Mouse (Mus musculus) c-Kit-positive CD71-negative TER-119-negative erythroid progenitor cells, embryonic 14.5 days (primary cell): Measurements from ENCODE around the gene Atp2a1.

Experiments used
- DNase-seq: peaks from one replicate; pipeline ENCODE4 v3.0.0-alpha.2; 2013; ENCODE audit warnings: low read depth

The Atp2a1 gene

DNA sequence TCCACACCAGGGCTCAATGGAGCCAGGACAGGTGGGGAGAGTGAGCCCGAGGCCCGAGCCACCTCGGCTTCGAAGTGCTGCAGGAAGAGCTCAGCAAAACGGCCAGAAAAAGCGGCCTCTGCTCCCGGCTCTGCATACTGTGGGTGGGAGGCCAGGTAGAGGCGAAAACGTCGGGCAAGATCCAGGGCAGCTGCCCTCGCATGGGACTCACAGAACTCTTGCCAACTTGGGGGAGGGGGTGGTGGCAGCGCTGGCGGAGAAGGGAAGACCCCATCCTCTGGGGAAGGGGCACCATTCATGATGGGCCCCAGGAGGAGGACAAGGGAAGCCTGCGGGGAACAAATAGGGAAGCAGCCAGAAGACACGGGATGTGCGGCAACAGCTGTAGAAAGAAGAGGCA lies 9.8 kb upstream of the Atp2a1 start:
- DNase-seq, result no peak

DNA sequence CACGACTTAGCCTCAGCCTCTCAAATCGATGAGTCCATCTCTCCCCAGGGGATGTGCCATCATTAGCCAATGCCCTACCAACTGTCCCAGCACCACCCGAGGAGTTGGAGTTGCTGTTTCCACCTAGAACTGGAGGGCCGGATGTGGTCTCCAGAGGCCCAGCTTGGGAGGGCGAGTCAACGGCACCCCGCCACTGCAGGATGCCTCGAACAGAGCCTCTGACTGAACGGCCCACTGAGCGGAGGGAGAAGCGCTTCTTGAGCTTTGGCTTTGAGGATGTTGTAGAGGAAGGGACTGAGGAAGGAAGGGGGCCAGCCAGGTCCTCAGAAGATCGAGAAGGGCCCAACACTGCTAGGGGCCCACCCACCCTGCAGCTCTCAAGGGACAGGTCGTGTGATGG lies 9.4 kb upstream of the Atp2a1 start:
- DNase-seq, result peak; percentile 56

DNA sequence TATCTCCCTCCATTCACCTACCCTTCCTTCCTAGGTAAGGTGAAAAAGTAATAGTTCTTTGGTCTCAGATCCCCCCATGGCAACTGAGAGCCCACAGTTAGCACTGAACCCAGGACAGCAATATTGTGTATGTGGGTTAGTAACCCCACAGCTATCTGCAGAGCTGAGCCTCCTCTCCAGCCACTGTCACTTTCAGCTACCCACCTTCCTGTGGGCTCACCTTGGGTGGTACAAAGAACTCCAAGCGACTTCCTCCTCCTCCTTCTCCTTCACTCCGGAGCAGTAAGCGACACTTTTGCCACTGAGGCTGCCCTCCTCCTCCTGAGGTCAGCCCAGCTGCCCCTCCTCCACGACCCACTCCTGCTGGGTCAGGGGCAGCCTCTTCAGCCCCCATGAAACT lies 8.9 kb upstream of the Atp2a1 start:
- DNase-seq, result no peak

DNA sequence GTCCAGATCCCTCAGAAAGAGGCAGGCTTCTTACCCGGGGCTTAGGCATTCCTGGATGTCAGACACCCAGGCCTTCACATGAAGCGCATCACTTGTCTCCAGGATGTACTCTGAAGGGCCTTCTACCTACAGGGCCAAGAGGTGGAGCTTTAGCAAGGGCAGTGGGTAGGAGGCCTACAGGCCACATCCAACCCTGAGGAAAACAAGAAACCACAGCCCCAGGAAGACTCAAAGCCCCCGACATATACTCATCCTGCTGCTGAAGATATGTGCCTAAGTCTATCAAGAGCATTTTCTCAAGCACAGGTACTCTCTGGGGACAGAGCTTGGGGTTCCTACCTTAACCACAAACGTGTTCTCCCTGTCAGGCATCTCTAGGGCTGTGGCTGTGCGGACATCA lies 8.5 kb upstream of the Atp2a1 start:
- no peak for DNase-seq

DNA sequence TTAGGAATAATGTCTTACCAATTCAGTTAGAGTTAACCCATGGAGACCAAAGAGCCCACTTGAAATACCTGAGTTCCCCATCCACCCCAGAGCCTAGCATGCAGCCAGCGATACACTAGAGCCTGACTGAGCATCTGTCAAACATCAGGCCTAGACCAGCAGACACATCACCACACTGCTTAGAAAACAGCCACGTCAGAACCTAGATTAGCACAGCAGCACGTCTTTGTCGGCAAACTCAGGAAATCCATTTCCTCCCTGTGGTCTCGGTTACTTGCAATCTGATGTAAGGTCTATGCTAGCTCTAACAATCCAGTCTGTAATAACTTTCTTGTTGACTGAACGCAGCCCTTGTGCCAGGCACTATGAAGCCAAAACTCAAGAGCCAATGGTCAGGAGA lies 7.2 kb upstream of the Atp2a1 start:
- peak; percentile 51 for DNase-seq

DNA sequence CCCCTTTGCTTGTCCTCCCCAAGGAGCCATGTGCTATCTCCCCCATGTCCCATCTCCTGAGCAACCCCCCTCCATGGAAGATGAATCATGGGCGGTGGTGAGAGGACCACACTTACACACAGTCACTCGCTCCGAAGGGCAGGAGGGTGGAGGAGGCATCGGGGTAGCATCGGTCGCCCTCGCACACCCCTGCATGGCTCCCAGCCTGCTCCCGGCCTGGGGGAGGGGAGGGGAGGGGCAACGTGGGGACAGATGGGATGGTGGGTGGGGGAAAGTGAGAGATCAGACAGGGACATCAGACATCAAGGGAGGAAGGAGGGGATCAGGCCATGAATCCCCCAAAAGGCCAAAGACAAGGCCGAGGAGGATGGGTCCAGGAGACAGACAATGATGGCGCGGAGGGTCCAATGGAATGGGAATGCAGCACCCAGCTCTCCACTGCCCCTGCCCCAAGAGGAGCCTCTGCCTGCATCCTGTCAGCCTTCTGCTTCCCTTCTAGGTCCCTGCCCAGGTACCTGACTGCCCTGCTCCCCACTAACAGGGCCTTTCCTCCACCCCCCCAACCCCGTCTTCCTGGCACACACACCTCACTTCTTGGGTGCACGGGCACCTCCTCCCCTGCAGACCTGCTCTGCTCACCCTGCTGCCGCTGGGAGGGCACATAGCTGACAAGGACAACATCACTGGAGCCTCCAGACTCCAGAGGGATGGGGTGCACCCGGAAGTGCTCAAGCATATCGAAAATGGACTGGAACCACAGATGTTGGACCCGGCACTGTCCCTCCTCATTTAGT lies 5.1 kb upstream of the Atp2a1 start:
- no peak for DNase-seq

DNA sequence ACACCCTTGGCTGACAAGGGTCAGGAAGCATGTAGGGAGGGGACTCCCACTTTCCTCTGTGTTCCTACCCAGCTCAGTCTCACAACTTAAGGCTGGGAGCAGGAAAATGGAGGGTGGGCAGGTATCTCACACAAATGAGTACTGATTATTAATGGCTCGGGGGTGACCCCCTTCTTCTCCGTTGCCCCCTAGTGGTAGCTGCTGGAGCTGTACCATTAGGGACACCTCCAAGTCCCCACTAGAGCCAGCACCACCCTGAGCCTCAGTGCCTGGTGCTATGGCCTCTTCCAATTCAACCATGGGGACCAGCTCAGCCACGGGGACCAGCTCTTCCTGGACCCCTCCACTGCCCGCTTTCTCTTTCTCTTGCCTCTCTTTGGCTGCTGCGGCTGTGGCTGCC lies 4.4 kb upstream of the Atp2a1 start:
- peak; percentile 68 for DNase-seq

DNA sequence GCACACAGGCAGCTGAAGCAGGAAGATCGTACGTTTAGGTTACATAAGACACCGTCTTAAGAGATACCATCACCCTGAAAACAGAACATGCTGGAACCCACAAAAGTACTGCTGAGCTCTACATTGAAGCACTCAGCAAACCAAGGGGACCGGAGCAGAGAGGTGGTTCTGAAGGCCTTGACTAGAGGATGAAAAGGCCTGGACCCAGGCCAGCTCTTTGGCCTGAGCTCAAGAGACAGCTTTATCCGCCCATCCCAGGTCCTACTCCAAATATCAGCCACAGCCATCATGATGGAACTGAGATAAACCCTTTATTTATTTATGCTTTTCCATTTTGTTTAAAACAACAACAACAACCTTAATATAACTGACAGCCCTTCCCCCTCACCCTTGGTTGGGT lies 3.8 kb upstream of the Atp2a1 start:
- DNase-seq, result no peak

DNA sequence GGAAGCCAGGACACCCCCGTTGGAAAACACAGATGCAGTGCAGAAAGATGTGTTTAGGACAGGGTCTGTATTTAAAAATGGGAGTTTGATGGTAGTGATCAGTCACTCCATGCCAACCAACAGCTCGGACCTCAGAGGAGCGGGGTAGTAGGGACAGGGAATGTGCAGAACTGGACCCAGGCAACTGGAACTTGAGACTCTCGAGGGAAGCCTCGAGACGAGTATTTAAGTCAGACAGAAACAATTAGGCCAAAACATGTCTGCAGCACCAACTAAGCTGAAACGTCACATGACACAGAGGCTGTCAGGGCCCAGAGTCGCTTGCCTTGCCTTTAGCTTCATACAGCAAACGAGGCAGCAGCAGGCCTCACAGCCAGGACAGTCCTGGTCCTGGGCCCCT lies 3.2 kb upstream of the Atp2a1 start:
- no peak for DNase-seq

DNA sequence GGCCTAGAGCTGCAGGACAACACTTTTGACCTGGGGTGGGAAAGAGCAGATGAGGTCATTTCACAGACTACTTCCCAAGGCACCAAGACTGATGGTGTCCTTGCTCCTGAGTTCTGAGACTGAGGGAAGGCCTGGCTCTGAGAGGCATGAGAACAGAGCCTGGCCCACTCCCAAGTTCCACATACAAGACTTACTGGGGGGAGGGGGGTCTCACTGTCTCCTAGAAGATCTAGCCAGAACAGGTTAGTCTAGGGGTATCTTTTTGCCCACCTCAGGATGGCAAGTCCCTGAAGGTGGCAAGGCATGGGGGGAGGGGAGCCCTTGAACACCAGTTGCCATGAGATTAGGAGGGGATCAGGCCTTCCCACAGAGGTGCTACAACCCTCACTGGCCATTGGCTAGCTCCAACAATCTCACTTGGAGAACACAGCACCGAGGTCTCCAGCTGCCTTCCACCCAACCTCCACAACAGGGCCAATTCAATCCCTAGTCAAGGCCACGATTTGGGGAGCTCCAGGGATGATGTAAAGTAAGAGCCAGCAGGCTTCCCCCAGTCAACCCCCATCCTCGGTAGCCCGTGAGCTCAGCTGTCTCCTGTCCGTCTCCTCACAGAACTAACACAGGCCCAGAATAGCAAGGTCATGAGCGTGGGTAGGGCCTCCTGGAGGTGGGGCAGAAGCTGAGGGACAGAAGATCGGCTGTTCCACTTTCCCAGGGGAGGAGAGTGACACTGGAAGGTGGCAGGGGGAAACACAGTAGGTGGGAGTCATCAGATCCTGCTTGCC lies 2.5 kb upstream of the Atp2a1 start:
- DNase-seq, result no peak

DNA sequence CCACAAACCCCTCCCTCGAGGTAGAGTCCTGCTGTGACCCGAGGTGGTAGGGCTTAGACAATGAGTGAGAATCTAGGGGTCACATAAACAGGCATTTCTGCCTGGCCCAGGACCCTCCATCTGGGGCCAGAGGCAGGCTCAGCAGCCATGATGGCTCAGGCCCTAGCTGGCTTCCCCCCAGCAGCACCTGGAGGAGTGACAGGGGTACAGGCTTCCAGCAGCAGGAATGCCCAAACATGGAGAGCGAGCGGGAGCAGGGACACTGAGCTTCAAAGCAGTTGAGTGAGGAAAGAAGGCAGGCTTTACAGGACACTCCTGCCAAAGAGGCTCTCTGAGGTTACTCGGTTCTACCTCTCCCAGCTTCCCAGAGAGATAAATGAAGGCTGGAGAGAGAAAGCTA lies 1.9 kb upstream of the Atp2a1 start:
- DNase-seq, result no peak

DNA sequence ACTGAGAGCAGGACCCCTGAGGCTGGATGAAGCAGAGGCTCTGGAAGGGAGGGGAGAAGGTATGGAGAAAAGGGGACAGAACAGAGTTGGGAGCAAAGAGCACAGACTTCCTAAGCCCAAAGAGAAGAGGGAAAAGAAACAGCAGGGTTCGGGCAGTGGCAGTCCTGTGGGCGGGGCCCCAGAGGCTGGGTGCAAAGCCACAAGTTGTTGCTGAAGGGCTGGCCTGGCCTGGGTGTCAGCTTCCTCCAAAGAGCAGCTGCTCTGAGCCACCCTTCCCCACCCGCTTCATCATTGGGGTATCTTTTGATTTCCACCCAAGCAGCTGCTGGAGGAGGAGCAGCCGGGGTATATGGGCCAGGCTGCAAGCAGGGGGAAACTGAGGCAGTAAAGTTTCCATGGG lies 1.2 kb upstream of the Atp2a1 start:
- no peak for DNase-seq

DNA sequence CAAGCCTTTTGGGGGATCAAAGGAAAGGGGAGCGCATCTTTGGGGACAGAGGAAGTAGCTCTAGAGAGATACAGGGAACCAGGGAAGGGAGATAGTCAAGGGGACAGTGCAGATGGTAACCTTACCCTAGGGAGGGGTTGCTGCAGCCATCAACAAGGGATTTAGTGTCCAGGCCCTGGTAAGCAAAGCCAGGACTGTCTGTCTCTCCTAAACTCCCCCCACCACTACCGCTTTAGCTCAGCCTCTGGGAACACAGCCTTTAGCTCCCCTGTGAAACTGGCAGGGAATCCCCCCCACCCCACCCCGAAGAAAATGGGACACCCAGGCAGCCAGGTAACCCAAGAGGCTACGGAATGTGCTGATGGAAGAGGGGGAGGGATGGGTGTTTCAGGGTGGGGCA lies 639 bp upstream of the Atp2a1 start:
- no peak for DNase-seq

DNA sequence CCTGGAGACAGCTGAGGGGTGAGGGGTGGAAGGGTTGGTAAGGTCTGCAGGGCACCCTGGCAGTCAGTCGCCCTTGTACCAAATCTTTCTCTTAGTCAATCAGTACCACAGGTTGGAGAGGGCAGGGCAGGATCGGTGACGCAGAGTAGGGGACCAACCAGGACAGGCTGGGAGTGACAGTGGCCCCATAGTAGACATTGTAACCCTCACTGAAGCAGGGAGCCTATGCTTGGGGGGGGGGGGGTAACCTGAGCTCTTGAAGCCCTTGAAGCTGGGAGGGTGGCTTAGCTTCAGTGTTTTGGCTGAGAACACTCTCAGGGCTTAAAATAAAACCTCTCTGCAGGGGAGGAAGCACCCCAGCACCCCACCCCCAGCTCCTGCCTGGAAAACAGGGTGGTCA lies 1.3 kb downstream of the Atp2a1 start:
- DNase-seq, result no peak

DNA sequence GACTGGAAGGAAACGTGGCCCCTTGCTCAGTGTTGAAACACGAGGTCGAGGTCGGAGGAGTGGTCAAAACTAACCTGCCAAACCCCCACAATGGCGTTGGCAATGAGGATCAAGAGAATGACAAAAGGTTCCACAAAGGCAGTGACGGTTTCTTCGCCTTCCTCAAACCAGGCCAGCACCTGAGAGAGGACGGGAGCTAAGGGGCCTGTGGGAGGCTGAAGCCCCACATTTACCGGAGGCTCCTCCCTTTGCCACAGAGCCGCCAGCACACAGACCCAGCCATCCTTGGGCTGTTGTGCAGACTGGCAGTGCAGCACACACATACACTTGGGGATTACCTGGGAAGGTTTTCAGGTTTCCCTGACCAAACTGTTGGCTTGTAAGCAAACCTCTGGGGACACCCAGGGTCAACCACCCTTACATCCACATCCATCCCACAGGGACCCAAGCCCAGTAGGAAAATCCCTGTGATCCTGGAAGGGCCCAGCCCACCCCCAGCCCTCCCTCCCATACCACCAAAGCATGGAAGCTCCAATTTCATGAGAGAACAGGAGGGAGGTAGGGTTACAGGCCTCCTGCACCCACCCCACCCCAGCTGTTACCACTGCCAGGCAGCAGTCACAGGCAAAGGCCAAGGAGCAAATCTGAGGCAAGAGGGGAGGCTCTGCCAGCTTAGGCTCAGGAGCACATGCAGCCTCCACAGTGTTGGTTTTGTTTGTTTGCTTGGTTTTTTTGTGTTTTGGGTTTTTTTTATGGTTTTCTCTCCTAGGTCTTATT lies 2.1 kb downstream of the Atp2a1 start:
- no peak for DNase-seq

DNA sequence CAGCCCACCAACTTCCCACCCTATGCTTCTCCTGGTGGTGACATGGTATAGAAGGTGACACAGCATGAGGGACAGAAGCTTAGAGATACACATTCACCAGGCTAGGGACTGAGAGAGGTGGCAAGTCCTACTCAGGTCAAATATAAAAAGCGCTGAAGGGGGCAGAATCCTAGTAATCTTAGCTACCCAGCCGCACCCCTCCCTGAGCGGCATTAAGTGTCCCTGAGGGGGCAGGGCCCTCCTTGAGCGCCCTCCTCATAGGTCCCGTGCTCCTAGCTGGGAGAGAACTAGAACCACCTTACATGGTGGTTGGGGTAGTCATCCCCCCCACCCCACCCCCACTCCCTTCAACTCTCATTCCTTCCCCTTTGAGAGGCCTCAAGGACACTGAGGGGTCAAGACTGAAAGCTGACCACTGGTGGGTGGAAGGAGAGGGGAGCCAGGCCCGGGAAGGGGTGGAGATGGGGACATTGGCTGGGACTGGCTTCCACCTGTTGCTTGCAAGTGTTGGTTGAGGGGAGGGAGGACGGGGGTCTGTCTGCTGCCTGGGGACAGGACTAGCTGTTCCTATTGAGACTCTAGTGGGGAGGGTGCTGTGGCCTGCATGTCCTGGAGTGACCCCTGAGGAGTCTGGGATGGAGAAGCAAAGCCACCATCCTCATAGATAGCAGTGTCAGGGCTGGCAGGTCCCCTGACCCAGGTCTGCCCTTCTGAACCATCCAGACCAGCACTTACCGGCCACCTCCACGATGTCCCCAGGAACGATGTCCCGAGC lies 3.9 kb downstream of the Atp2a1 start:
- no peak for DNase-seq

DNA sequence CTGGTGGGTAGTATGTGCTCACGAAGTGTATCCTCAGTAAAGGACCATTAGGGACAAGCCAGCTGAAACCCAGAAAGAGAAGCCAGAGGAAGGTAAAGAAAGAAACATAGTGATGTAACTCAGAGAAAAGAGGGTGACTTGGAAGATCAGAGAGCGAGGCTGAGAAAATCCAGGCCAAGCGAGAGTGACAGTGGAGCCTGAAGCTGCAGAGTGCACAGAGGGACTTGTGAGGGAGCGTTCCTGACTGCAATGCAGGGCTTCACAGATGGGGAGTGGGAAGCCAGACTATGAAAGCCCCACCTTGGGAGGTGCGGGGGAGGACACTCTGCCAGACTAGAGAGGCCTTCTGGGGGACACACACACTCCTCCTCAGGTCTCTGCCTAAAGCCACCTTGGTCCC lies 4.7 kb downstream of the Atp2a1 start:
- no peak for DNase-seq

DNA sequence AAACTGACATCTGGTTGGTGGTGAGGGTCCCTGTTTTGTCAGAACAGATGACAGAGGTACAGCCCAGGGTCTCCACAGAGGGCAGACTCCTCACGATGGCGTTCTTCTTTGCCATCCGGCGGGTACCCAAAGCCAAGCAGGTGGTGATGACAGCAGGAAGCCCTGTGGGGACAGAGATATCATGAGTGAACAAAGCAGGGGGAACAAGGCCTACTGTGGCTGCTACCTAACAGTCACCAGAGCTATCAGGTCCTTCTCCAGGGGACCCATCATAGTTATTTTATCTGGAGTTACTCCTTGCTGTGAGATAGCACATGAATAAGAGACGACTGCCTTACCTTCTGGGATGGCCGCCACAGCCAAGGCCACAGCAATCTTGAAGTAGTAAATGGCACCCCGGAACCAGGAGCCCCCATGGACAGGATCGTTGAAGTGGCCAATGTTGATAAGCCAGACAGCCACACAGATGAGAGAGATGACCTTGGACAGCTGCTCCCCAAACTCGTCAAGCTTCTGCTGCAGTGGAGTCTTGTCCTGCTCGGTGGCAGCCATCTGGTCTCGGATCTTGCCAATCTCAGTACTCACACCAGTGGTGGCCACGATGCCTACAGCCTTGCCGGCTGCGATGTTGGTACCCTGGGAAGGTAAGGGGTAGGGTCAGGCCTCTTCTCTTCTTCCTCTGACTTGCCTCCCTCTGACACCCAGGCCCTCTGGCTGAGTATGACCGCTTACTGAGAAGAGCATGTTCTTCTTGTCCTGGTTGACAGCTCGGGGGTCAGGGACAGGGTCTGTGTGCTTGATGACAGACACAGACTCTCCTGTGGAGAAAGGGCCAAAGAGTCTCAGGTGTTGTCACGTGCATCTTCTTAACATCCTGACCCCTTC lies 6.3 kb downstream of the Atp2a1 start:
- no peak for DNase-seq

DNA sequence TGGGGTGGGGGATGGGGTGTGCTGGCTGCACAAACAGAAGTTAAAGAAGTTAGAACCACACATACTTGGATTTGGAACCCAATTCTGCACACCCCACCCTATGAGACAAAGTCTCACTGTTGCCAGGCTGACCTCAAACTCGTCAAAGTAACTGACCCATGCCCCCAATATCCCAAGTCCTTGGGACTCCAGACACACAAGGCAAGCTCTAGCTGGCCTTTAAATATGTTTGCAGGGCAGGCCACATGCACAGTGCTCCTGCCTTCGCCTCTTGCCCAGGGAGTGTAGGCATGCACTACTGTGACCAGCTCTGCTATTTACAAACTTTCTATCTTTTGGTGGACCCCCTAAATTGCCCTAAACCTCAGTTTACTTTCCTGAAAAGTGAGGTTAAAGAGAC lies 7.7 kb downstream of the Atp2a1 start:
- DNase-seq, result no peak

DNA sequence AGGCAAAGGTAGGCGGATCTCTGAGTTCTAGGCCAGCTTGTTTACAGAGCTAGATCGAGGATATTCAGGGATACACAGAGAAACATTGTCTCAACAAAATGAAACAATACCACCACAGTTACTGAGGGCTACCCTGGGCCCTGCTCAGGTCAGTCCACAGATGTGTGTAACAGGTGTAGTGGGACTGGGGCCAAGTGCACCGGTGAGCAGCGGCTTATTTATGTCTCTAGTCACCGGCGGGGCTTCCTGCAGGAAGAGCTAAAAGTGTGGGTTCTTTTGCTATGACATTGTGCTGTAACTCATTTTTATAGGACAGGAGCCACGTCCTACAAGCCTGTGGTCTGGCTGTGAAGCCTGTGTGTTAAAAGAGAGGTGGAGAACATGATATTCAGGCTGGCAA lies 9.0 kb downstream of the Atp2a1 start:
- no peak for DNase-seq

DNA sequence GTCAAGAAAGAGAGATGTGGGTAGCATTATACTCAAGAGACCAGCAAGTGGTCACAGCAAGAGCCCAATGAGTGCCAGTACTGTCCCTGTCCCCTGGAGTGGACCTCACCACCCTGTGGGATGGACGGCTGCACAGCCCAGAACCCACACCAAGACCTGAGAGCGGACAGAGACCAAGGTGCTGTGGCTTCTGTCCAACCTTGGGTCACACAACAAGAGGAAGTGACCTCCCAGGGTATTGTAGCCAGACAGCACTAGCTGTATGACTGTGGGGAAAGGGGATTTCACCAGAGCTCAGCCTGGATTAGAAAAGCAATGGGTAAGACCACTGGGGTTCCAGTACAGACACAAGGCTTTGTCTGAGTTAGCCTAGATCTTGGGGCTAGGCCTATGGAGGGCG lies 10.7 kb downstream of the Atp2a1 start:
- DNase-seq, result no peak
